Mouse (Mus musculus) cerebellum, adult 2 months (tissue): Measurements from ENCODE around the gene Pitx3.

Experiments
- CTCF ChIP-seq: fragments of 200-500 bp; IDR thresholded peaks from 2 replicates; pipeline ENCODE4 v1.5.1; 2011; ENCODE audit warnings: low read depth, mild to moderate bottlenecking, control low read depth, low read length, moderate library complexity, borderline replicate concordance; ENCODE audit not compliant: insufficient read depth
- POLR2A ChIP-seq: fragments of 200-500 bp; IDR thresholded peaks from 2 replicates; pipeline ENCODE4 v1.6.1; 2011; ENCODE audit warnings: low read length, control low read depth, borderline replicate concordance; ENCODE audit not compliant: insufficient read depth

DNA sequence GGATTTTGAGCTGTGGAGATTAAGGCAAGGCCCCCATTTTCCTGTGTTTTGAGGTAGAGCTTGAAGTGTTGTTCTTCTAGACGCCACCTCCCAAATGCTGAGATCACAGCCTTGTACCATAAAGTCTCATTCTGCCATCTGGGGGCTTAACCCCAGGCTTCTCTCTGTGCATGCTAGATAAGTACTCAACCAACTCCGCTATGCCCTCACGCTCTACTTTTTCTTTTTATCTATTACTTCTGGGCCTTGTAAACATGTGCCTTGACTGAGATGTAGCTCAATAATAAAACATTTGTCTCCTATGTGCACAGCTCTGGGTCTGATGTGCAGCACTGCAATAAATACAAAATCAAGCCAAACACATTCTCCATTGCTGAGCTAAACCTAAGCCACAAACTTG, 28.7 kb downstream of the Pitx3 start:
- no peak for TF ChIP-seq POLR2A
- TF ChIP-seq CTCF, result no peak
